Mouse (Mus musculus) mesoderm, embryonic 11.5 days (tissue): ENCODE measurements around the gene Lgr6.

Experiments
- DNase-seq: peaks from one replicate; pipeline ENCODE4 v3.0.0-alpha.2; 2012; ENCODE audit warnings: low read depth, low spot score

Gene Lgr6

DNA sequence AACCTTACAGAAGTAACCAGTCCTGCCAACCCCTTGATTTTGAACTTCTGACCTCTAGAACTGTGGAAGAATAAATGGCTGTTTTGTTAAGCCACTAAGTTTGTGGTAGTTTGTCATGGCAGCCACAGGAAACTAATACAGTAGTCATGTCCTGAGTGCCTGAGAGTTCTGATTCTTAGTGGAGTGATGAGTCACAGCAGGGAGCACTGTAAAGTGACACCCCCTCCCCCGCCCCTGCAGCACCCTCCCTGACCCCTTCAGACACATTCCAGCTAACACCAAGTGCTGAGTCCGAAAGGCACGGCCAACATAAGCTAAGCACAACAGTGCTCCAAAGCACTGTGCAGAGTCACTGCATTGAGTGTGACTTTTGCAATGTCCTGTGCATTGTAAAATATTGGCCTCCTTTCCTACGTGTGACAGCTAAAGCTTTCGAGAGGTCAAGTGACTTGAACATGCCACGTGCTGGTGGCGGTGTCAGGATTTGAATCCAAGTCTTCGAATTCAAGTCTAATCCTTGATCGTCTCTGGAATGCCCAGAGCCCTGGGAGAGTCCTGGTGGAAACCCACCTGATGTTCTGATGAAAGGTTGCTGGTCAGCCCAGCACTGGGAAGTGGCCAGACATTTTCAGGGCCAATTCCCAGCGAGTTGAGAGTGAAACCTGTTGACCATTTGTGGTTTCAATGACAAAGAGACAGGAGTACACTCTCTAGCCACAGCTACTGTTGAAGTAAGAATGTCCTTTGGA is 88.0 kb downstream of the Lgr6 start:
- peak; percentile 43 for DNase-seq

DNA sequence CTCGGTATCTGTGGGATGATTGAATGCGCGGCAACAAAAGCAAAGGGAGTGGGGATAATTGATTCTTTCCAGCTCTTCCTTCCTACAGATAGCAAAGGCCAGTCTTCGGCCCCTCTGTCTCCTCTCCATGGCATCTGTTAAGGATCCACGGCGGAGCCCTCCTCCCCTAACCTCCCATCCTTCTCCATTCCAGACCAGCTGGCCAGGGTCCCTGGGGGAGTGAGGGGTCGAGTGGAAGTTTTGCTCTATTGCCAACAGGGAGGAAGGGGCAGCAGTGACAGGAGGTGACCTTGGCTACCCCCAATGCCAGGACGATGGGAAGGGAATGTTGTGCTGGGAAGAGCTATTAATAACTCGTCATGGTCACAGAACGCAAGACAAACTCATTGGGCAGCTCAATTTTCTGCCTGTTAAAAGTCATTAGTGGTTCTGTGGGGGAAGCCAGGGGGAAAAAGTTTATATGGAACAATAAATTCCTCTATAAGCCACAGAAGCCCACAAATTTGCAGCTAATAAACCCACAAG is 90.1 kb downstream of the Lgr6 start:
- peak; percentile 33 for DNase-seq

DNA sequence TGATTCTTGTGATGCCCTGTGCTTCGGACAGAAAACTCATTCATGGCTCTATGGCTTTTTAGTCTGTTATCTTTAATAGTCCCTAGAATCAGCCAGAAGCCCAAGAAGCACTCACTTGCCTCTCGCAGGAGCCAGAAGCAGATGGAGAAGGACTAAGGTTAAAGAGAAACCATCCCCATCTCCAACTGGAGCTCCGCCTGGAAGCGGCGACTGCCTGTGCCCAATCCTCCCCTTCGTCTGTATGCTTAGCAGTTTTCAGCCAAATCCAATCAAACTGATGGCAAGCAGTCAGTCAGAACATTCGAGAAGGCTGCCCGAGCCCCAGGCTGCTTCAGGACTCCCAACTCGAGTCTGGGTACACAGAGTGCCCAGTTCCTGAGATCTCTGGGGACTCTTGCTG is 92.6 kb downstream of the Lgr6 start:
- DNase-seq: no peak

DNA sequence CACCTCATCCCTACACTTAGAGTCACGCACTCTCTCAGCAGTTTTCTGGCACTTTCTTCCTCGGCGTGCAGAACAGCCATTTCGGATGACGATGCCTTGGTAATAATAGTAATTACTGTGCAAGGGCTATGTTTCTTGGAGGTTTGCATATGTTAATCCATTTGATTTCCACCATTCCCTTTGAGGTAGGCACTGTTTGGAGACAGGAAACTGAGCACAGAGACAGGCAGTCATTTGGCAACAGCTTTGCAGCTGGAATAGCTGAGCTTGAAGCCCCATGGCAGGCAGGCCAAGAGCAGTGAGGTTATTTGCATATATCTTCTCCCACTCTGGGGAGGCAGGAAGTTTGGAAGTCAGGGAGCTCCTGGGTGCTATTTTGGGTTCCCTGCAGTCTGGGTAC is 93.2 kb downstream of the Lgr6 start:
- DNase-seq: no peak

DNA sequence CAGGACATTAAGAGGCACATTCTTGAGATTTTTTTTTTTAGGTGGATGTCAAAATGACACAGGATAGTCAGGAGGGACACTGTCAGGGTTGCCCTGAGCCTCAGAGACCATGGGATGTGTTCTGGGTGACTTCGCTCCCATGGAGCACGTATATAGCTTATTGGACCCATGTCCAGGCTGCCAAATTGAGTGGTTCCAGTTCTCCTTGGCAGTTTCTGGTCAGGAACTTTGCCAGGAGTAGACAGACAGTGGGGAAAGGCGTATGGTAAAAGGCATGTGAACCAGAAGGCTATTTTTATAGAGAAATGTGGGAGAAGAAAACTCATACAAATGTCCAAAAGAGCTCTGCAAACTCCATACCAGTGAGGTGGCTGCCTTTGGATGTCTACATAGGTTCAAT is 95.2 kb downstream of the Lgr6 start:
- no peak for DNase-seq

DNA sequence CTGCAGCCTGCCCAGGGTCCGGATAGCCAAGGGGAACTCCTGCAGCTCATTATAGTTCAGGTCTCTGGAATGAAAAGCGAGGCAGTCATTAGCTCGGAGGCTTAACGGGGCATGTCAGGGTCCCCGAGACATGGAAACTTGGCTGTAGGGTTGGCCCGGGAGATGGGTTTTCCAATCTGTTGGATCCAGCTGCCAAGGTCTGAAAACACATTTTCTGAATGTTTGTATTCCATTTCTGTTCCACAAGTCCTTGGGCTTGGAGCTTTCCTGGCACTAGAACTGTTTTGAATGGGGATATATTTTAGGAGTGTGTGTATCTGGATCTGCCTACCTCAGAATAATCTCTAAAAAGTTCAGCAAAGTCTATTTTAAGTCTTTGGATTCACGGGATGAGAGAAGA is 99.4 kb downstream of the Lgr6 start:
- no peak for DNase-seq

DNA sequence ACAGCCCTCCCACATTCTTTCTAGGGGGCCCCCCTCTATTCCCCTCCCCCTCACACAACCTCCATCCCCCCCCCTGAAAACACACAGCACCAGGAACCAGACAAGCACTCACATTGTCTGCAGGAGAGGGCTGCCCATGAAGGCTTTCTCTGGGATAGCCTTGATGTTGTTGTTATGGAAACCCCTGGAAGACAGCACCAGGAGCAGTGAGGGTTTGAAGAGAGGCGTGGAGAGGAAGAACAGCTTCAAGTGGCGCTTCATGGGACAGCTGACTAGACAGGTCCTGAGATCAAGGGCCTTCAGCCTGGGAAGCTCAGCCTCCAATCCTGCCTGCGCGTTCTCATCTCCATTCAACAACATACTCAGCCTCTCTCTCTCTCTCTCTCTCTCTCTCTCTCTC is 101.7 kb downstream of the Lgr6 start:
- DNase-seq: no peak

DNA sequence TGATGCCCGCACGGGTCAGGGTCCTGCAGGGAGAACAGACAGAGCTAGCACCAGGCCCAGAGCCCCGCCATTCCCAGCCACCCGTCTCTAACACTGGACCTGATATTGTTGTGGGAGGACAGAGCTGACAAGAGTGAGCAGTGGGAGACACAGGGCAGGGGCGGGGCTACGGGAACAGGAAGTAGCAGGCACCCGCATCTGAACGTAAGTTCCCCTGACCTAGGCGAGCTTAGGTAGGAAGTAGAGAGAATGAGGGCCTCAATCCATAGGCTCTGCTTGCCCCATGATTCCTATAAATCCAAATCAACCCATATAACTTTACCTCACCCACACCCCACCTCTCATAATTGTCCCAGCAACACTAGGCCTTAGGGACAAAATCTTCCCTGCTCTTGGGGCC is 104.5 kb downstream of the Lgr6 start:
- DNase-seq: no peak

DNA sequence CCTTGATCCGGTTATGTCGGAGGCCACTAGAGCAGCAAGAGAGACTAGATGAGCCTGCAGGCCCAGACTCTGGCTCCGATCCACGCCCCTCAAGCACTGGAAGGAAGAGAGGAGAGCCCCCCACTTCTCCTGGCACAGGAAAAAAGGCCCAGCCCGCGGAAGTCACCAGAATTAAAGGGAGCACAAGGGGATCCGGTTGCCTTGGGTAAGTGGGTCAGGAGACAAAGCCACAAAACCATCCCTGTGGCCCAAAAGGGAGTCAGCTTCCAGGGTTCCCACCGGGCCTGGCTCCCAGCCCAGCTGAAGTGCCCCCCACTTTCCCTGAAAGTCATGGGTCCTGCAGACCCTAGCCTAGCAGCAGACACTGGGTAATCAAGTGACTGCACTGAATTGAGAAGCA is 106.8 kb downstream of the Lgr6 start:
- no peak for DNase-seq

DNA sequence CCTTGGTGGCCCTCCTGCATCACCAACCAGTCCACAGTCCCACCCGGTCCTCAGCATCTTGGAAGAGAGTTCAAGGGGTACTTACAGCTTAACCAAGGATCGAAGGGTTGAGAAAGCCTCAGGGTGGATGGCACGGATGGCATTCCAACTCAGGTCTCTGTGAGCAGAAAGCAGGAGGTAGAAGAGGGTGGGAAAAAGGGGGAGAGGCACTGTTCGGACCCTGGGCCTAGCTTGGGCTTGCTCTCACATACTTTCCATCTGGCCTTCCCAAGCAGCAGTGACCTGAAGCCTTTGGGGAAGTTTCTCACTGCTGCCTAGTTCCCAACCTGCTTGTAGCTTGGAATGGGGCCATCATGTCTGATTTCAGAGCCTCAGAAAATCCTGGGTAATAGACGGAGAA is 107.5 kb downstream of the Lgr6 start:
- no peak for DNase-seq

DNA sequence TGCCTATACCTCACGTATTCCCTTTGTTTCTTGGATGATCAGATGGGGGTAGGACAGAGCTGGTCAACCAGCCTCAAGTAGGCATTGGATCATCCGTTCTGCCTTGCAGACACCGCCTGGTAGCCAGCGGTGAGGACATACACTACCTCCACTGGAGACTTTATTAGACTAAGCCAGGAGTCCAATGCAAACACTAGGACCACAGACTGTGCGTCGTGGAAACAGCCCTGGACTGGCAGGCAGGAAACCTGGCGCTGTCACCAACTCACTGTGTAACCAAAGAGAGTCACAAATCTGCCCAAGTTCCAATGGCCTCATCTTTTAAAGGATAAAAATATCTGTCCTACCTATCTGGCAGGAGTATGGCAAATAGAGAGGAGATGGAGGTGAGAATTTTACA is 108.6 kb downstream of the Lgr6 start:
- no peak for DNase-seq

DNA sequence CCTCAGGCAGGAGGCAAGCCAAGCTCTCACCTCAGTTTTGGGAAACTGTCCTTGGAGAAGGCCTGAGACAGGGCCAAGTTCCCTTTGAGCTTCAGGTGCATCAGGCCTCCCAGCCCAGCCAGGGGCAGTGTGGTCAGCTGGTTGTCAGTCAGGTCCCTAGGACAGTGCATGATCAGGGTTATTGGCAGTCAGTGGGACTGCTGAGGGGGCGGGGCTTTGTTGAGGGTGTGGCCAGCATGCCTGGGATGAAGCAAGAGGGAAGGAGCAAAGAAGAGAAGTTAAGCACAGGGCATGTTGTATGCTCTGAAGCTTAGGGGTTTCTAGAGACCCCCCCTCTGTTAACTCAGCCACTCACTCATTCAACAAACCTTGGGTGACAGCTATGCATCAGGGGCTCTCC is 109.1 kb downstream of the Lgr6 start:
- no peak for DNase-seq

DNA sequence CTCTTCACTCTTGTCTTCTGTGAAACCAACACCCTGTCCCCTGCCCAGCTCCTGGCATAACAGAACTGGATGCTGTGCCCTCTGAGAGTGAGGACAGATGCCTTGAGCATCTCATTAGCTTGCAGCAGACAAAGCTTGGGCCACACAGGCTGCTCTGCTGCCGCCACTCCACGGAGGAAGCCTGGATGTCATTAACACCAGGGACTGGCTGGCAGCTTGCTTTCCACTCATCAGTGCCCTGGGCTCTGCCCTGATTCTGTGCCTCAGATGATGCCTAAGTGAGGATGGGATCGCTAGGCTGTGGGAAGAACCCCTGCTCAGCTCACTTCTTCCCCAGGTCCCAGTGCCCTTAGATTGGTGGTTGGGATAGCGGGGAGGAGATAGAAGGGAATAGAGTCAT is 109.6 kb downstream of the Lgr6 start:
- DNase-seq: no peak

DNA sequence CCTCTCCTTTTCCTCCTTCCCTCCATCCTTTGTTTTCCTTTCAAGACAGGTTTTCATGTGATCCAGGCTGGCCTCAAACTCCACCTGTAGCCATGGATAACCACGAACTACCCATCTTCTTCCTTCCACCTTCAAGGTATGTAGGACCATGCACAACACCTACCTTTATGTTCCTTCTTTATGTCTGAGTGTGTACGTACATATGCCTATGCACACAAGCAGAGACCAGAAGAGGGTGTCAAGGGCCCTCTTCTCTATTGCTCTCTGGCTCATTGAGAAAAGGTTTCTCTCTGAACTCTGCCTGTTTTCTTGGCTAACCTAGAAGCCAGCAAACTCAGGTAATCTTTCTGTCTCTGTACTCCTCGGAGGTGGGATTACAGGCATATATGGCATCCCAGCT is 110.3 kb downstream of the Lgr6 start:
- no peak for DNase-seq

DNA sequence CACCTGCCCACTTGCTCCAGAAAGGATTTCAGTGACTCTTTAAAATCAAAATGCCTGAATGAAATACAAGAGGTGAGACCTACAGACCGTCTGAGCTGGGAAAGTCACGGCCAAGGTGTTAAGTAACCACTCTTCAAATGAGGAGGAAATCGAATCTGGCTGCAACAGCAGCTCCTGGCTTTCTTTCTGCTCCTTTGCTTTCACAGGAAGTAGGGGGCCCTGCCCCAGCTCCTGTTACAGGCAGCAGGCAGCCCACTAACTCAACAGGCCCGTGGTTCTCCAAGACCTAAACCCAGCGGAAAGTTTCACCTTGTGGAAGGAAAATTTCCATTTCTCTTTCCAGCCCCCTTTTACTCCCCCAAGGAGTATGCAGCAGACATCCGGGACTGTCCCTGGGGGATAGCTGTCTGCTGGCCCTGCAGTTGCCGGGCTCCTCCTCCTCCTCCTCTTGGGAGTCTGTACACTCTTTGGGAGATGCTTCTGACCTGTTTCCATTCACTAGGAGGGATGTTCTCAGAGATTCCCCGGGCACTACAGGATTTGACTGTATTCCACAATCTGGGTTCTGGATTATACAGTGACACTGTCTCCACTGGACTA is 112.9 kb downstream of the Lgr6 start:
- DNase-seq: no peak

DNA sequence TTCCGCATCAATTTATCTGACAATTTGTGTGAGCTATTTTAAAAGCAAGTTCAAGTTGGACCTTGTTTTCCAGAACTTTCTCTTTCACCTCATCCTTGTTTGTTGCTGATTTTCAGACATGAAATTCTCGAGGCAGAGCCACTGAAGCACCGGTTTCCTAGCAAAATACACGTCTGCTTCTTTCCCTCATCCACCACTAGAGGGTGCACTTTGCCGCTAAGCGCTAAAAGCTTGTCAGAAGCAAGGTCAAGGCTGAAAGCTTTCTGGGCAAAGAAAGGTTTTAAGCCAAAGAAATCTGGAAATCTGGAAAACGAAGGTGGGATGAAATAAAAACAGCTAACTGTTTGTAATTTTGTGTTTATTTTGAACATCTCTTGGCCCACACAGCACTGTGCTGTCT is 115.7 kb downstream of the Lgr6 start:
- DNase-seq: peak; percentile 91

DNA sequence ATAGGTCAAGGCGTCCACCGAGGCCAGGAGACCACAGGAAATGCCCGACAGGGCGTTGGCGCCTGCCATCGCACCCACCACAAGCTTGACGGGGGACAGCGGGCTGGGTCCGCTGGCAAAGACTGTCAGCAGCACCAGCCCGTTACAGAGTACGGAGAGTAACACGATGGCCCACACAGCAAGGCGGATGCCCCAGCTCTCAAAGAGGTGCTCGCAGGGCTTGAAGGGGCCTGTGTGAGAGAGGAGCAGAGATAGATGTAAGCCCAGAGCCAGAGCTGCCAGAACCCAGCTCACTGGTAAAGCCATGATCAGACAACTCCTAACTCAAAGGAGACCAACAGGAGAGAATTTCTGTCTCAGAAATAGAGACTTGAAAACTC is 117.1 kb downstream of the Lgr6 start:
- no peak for DNase-seq

DNA sequence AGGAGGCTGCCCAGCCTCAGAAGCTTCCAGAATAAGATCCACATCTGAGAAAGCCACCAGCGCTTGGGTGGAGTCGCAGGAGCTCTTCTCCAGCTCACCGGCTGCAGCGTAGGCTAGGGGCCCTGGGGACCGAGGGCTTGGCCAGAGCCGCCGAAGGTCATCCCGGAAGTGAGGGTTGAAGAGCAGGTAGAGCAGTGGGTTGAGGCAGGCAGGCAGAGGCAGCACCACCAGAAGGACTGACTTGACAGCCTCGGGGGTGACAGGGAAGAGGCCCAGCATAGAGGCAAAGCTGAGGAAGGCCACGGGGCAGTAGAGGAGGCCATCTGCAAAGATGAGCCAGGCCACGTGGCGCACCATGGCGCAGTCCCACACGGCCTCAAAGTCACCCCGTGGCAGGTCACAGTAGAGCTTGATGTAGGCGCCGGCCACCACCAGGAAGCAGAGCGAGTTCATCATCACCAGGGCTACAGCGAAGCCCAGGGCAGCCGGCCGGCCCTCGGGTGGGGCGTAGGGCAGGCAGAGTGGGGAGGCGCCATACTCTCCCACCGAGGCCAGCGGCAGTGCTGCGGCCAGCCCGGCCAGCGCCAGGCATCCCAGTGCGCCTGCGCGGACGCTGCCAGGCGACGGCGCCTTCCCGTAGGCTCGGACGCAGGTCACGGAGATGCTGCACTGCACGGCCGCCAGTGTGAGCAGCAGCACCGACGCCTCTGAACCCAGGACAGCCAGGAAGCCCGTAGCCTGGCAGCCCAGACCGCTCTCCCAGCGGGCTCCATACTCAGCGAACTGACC is 117.7 kb downstream of the Lgr6 start:
- DNase-seq: peak; percentile 81

DNA sequence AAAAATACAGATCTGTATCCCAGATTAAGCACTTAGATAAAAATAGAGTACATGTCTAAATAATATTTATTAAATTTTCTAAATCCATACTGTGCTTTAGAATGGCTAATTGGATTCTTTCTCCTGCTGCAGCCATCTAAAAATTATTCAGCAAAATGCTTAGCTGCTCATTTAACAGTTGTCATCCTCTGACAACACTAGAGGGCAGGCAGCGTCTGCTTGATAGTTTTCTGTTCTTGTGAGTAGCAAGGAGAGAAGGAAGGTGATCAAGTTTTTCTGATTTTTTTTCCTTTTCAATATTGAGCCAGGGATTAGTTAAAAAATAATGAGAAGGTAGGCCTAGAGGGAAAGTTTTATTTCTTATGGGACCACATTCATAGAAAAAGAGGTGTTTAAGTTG is 132.2 kb downstream of the Lgr6 start:
- no peak for DNase-seq

DNA sequence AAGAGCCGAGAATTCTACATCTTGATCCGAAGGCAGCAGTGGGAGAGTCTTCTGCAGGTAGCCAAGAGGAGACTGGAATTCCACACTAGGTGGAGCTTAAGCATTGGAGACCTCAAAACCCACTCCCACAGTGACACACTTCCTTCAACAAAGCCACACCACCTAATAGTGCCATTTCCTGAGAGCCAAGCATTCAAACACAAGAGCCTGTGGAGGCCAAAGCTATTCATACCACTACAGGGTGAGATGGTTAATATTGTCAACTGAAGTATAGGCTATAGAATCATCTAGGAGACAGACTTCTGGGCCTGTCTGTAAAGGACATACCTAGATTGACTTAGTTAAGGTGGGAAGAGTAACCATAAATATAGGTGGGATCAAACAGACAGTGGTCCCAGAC is 139.6 kb downstream of the Lgr6 start:
- DNase-seq: no peak

DNA sequence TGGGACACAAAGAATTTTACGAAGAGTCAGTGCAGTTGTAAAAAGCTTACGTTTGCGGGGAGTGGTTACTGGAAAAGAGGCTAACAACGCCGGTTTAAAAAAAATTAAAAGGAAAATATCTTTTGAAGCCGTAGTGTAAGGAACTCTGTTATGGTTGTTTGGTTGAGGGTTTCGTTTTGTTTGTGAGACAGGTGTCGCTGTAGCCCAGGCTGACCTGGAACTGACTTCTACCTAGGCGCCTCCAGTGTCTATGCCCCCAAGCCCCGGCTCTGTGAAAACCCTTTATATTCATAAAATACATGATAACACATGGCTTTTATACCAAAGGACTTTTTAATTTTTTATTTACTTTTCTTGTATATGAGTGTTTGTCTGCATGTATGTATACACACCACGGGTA is 142.3 kb downstream of the Lgr6 start:
- DNase-seq: no peak

DNA sequence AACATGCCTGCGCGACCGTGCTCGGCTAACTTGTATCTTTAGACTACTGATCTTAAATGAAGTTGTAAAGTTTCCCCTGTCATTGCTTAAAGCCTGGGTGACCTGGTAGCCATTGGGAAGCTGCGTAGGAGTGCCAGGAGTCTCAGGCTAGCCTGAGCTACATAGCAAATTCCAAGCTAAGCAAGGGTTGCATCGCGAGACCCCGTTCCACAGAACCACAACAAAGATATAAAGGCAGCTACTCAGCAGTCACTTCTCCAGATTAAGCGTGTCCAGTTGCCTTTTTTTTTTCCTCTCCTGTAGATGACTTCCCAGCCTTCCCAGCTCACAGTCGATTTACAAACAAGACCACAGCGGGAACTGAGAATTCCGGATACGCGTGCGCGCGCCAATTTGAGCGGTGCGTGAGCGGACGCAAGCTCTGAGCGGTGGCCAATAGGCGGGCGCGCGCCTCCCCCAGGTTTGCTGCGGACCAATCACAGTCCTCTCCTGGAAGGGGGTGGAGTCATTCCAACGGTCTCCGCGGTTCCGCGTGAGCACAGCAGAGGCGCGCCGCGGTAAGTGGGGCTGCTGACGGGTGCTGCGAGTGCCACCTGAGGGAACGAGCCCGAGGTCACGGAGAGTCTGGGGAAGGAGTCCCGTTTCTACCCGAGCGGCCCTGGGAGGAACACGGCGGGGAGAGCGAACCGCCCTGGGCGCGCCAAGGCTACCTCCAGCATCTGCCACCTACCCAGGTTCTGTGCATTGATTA is 142.8 kb downstream of the Lgr6 start, which contains the start of gene Ube2t:
TSS of gene Ube2t (plus strand) at position 513 of the 751 bp plus-strand sequence.
- DNase-seq: peak; percentile 96
